Mouse (Mus musculus) left cerebral cortex, adult 11 months (tissue): ENCODE results near the gene Slc26a9.
"Not testable (repeated sequence)": the region's sequence is repeated elsewhere in the genome, so short reads cannot be mapped to it uniquely, and the experiment has no call there.

Experiments
- DNase-seq: peaks from one replicate; pipeline ENCODE4 v3.0.0; 2022; ENCODE audit warnings: low spot score

The Slc26a9 gene

GRCm38 (mm10) chr1:131769296-131769695 is 25.5 kb downstream of the Slc26a9 start:
- no peak for DNase-seq

- DNase-seq = peak; percentile 67
These were observed 26.8 kb downstream of the Slc26a9 start for GRCm38 (mm10) chr1:131770656-131771055.

- DNase-seq = no peak
These were observed 27.6 kb downstream of the Slc26a9 start for GRCm38 (mm10) chr1:131771440-131771839.

GRCm38 (mm10) chr1:131794591-131794990 is 50.8 kb downstream of the Slc26a9 start:
- DNase-seq = no peak

- no peak for DNase-seq
These were observed 51.3 kb downstream of the Slc26a9 start for GRCm38 (mm10) chr1:131795171-131795570.

GRCm38 (mm10) chr1:131797202-131797909 is 53.5 kb downstream of the Slc26a9 start, which contains the start of gene Pm20d1:
Gene Pm20d1 (plus strand): TSS chr1:131797381.
- DNase-seq = no peak

- no peak for DNase-seq
These were observed 56.2 kb downstream of the Slc26a9 start for GRCm38 (mm10) chr1:131800001-131800400.

GRCm38 (mm10) chr1:131801071-131801470 is 57.2 kb downstream of the Slc26a9 start:
- no peak for DNase-seq

GRCm38 (mm10) chr1:131802652-131803051 is 58.8 kb downstream of the Slc26a9 start:
- no peak for DNase-seq

- DNase-seq = no peak
These were observed 60.3 kb downstream of the Slc26a9 start for GRCm38 (mm10) chr1:131804166-131804565.

GRCm38 (mm10) chr1:131808986-131809385 is 65.2 kb downstream of the Slc26a9 start:
- no peak for DNase-seq

GRCm38 (mm10) chr1:131809651-131810050 is 65.8 kb downstream of the Slc26a9 start:
- no peak for DNase-seq

- DNase-seq = no peak
These were observed 67.6 kb downstream of the Slc26a9 start for GRCm38 (mm10) chr1:131811393-131811792.

- no peak for DNase-seq
These were observed 68.2 kb downstream of the Slc26a9 start for GRCm38 (mm10) chr1:131812006-131812405.

- no peak for DNase-seq
These were observed 68.9 kb downstream of the Slc26a9 start for GRCm38 (mm10) chr1:131812631-131813295.

GRCm38 (mm10) chr1:131813731-131814130 is 69.9 kb downstream of the Slc26a9 start:
- DNase-seq = no peak

GRCm38 (mm10) chr1:131814191-131814590 is 70.4 kb downstream of the Slc26a9 start:
- DNase-seq = no peak

GRCm38 (mm10) chr1:131816886-131817285 is 73.1 kb downstream of the Slc26a9 start:
- DNase-seq = no peak

- DNase-seq = not testable (repeated sequence)
These were observed 76.5 kb downstream of the Slc26a9 start for GRCm38 (mm10) chr1:131820353-131820752.

- DNase-seq = no peak
These were observed 77.1 kb downstream of the Slc26a9 start for GRCm38 (mm10) chr1:131820887-131821328.
